Mouse (Mus musculus): ENCODE data around the gene Gpx3.

GRCm38 (mm10) chr11:54902333-54903323, at the start of gene Gpx3:
- TF ChIP-seq CTCF (IDR thresholded peaks at IDR 0.05) = no peak
- no peak for TF ChIP-seq EP300 (IDR thresholded peaks at IDR 0.05)
